Mouse (Mus musculus) cerebellum, postnatal 36 days (tissue): Measurements from ENCODE around the gene Dnajb13.

ENCODE experiments used
- DNase-seq, 2 experiments: peaks; one replicate each; pipeline ENCODE4 v3.0.0; 2021 to 2022; ENCODE audit warnings: mixed read lengths in 2 of 2

Gene Dnajb13

GRCm38 (mm10) chr7:100514573-100514972 lies at the start of gene Dnajb13:
Dnajb13 (minus strand) TSS chr7:100514960.
- no peak for DNase-seq

DNA sequence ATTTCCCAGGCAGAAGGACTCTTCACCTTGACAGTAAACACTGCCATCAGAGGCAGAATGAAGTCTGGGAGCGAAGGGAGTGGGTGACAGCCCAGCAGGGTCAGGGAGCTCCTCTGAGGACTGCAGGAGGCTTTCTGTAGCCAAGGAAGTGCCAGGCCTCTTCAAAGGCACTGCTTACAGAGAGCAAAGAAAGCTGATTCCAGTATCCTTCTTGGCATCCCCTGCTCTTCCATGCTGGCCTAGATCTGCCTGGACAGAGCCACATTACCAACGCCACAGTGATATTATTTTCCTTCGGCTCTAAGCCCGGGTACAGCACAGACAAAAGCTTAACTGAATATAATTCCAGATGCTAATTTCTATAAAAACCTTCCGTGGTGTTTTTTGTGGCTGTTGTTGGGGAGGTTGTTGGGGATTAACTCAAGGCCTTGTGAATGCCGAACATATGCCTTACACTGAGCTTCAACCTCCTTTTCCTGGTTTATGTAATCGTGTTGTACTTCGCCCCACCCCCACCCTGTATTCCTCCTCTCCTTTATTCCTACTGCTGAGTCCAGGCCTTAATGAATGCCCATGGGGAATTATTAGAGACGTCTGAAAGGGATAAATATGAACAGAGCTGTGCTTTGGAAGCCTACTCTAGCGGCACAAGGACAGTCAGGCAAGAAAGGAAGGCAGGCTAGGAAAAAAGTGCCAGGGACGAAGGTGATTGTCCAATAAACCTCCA lies 47.3 kb upstream of the Dnajb13 start:
- no peak for DNase-seq

GRCm38 (mm10) chr7:100559331-100559730 lies 44.6 kb upstream of the Dnajb13 start:
- DNase-seq: no peak

DNA sequence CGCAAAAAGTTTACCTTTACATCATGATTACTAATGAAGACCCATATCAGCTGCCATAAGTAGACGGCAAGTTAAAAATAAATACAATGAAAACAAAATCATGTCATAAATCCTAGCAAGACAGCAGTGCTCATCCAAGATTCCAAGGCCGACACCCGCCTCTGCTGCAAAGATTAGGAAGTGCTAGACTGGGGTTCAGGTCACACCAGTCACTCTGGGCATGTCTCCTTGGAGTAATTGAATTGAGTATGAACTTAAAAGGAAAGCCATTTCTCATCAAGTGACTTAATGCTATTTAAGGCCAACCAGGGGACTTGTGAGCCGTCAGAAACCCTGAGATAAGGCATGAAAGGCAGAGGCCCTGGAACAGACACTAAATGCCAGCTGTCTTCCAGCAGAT lies 42.5 kb upstream of the Dnajb13 start:
- no peak for DNase-seq

DNA sequence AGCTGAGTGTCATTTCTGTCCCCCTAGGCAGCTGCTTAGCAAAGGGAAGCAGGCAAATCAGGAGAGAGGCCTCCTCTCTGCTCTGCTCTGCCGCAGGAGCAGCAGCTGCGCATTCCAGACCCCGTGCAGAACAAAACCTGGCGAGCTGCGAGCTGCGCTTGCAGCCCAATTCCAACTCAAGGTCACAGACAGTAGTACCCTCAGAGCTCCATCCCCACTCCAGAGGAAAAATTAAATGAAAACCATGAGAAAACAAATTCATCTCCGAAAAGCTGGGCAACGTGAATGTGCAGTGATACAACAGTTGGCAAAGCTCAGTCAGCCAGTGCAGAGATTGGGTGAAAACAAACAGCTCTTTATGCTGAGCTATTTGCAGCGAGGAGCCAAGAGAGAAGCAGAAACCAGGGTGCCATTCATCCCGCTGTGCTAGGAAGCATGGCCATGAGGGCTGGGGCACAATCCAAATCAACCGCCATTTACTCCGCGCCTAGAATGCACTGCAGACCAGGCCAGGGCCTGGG lies 40.7 kb upstream of the Dnajb13 start:
- DNase-seq: peak; percentile 47

- no peak for DNase-seq
Observed at GRCm38 (mm10) chr7:100554939-100555338, 40.2 kb upstream of the Dnajb13 start.

- DNase-seq: peak; percentile 52 to 54
Observed at GRCm38 (mm10) chr7:100550338-100551007, 35.7 kb upstream of the Dnajb13 start.

GRCm38 (mm10) chr7:100549796-100550195 lies 35.0 kb upstream of the Dnajb13 start:
- DNase-seq: no peak

- no peak for DNase-seq
Observed at GRCm38 (mm10) chr7:100547631-100548030, 32.9 kb upstream of the Dnajb13 start.

DNA sequence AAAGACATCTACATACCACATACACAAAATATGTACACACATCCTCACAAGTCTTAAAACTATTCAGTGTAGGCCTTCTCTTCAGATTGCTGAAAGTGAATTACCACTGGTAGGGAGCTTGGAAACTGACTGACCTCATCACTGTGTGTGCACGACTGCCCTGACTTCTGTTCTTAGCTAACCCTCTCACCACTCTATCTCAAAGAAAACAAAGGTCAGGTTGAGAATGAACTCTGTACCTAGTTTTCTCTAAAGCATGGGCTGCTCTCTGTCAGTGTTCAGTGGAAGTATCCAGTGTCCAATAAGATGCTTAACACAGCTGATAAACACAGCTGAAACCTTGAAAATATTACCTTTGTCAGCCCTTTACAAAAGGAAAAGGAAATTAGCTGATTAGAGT lies 29.7 kb upstream of the Dnajb13 start:
- no peak for DNase-seq

DNA sequence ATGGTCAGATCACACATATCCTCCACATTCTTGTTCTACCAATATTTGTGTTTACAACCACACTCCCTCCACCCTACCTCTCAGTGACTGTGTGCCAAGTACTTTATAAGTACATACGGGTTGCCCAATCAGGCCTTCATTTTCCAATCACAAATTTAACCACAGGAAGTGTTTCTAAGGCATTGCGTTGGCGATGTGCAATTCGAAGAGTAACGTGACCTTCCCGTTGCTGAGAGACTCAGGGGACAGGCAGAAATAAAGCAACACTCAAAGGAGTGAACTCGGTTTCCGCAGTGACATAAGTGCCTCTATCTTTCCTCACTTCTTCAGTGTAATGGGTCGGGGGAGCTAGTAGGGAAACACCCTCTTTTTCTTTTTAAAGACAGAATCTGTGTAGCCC lies 24.8 kb upstream of the Dnajb13 start:
- no peak for DNase-seq

DNA sequence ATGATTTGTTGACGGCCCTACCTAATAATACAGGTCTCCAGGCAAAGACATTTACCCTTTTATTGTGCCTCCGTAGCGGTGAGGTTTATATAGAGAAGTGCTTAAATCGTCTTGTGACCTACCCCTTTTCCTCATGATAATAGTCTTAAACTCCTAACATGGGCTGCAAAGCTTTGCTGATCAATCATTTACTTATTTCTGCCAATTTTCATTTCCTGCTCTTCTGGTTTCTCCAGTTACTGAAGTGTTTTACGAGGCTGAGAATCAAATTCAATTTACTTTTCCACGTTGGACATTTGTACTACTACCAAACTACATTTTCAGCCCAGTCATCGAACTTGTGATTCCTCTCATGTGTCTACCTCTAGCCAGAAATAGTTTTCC lies 22.8 kb upstream of the Dnajb13 start:
- no peak for DNase-seq

DNA sequence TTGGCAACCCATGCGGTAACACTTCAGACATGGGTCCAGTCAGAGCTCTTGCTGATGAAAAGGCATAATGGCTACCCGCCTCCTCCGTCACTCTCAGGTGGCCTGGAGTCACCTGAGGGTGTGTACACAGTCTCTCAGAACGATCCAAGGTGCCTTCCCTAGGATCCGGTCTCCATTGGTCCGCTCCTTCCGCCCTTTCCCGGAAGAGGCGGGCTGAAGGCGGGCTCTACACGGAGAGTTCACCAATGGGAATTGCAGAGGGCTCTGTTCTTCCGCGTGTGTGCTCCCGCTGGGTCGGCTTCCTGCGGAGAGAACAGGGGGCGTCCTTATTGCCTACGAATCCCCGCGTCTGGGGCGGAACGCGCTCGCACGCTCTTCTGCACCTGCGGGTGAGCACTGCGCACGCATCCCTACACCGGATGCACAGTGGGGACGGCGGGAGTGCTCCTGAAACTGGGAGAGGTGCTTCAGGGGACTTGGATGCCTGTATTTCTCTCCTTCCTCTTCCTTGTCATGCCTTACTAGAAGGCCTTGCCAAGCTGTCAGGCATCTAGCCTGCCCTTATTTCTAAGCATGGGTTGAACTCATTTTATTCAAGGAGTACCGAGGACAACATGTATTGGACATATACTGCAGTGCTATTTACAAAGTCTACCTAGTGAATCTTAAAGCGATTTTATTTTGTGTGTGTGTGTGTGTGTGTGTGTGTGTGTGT lies 22.2 kb upstream of the Dnajb13 start, which contains the start of gene Coa4:
Coa4 (plus strand) TSS at position 268 of the 715 bp plus-strand sequence.
- peak; percentile 86 to 88 for DNase-seq

DNA sequence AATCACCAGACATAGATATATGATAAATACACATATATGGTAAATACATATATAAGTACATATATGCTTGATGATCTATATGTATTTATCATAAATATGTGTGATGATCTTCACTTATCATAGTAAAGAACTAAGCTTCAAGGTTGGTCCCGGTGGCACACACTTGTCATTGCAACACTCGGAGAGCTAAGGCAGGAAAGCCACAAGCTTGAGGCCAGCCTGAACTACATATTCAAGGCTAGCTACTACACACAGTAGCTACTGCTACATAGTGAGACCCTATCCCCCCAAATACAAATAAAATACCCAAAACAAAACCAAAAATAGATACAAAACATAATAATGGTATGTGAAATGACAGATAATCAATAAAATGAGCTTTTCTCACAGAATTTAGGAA lies 21.1 kb upstream of the Dnajb13 start:
- DNase-seq: no peak

DNA sequence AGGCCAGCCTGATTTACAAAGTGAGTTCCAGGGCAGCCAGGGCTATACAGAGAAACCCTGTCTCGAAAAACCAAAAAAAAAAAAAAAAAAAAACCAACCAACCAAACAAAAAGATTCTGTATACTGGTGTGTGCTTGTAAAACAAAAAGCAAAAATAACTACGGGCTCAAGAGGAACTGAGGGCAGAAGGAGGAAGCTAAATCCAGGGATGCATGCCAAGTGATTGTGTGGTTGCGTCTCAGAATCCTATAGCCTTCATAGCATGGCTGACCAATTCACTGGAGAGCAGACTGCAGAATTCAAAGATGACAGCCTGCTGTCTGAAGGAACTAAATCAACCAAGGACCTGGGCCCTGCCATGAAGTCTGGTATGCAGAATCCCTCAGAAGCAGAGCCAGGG lies 19.5 kb upstream of the Dnajb13 start:
- DNase-seq: no peak

- no peak for DNase-seq
Observed at GRCm38 (mm10) chr7:100533503-100533902, 18.7 kb upstream of the Dnajb13 start.

- no peak for DNase-seq
Observed at GRCm38 (mm10) chr7:100530766-100531165, 16.0 kb upstream of the Dnajb13 start.

- DNase-seq: no peak
Observed at GRCm38 (mm10) chr7:100524669-100525068, 9.9 kb upstream of the Dnajb13 start.

GRCm38 (mm10) chr7:100522222-100522621 lies 7.5 kb upstream of the Dnajb13 start:
- no peak for DNase-seq

- DNase-seq: peak; percentile 78 to 82
Observed at GRCm38 (mm10) chr7:100520663-100521285, 6.0 kb upstream of the Dnajb13 start.

GRCm38 (mm10) chr7:100520204-100520603 lies 5.4 kb upstream of the Dnajb13 start:
- no peak for DNase-seq

DNA sequence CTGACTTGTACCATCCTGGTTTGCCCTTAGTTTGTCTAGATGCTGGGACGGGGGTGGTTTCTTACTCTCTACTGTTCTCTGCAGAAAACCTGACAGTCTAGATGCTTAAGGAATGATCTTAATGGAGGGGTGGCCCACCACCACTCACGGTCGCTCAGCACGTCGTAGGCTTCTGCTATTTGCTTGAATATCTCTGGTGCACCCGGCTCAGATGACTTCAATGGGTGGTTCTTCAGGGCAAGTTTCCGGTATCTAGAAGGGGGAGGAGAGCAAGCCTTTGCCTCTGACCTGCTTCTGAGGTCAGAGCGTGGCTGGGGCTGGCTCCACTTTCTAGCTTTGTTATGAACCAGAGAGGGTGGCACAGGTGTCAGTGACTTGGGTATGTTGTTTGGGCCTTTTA lies 3.2 kb downstream of the Dnajb13 start:
- no peak for DNase-seq

- no peak for DNase-seq
Observed at GRCm38 (mm10) chr7:100508670-100509069, 6.1 kb downstream of the Dnajb13 start.
